Mouse (Mus musculus) C2C12 (cell line): ENCODE measurements around the gene Pofut2.

ENCODE experiments used
- CEBPB ChIP-seq: IDR thresholded peaks from one replicate; pipeline ENCODE4 v1.6.1; 2011; ENCODE audit warnings: low read depth, mild to moderate bottlenecking, control low read depth, moderate library complexity
- MYOD1 ChIP-seq: IDR thresholded peaks from one replicate; pipeline ENCODE4 v1.6.1; 2011; ENCODE audit warnings: low read depth; ENCODE audit not compliant: control insufficient read depth, insufficient read length

- TF ChIP-seq MYOD1 = no peak
- no peak for TF ChIP-seq CEBPB
Observed at GRCm38 (mm10) chr10:77242396-77242795, 16.6 kb upstream of the Pofut2 start.
